Mouse (Mus musculus): Measurements from ENCODE around the gene Nr1h4. TPM values are rescaled to one million over a fixed set of nuclear protein-coding genes. Genes with fewer than 3 reads are reported as not detected.

Nr1h4 gene
- polyA plus RNA-seq, 1 experiment = 0.08 TPM

DNA sequence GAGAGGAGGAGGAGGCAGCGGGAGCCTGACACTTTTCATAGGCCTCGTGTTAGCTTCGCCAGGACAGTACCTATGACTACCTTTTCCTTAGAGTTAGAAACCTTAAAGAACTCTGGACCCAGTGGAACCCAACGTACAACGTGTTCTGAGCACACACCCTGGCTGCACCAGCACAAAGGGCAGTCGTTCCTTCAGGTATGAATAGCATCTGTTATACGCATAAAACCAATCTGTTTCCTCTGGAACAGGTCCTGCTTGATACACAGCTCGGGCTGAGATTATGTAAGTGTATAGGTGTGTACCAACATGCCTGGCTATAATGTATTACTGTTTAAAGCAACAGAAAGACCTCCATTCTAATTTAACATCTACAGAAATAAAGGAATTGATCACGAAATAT, 109.2 kb downstream of the Nr1h4 start:
- Histone ChIP-seq H3K4me3 (ENCODE audit: insufficient read depth, low read length) (no peak overlapping the region), H3K4me1 (ENCODE audit: control insufficient read depth, insufficient read depth, low read length) (no peaks in the 10 kb centered on the region), H3K27ac (ENCODE audit: insufficient read depth, low read length) (no peak overlapping the region)
- TF ChIP-seq CTCF (IDR thresholded peaks at IDR 0.05; ENCODE audit: extremely low read depth, insufficient read depth, low read length) (no peak), POLR2A (IDR thresholded peaks at IDR 0.05; ENCODE audit: extremely low read depth, insufficient read depth, low read length) (no peak)

DNA sequence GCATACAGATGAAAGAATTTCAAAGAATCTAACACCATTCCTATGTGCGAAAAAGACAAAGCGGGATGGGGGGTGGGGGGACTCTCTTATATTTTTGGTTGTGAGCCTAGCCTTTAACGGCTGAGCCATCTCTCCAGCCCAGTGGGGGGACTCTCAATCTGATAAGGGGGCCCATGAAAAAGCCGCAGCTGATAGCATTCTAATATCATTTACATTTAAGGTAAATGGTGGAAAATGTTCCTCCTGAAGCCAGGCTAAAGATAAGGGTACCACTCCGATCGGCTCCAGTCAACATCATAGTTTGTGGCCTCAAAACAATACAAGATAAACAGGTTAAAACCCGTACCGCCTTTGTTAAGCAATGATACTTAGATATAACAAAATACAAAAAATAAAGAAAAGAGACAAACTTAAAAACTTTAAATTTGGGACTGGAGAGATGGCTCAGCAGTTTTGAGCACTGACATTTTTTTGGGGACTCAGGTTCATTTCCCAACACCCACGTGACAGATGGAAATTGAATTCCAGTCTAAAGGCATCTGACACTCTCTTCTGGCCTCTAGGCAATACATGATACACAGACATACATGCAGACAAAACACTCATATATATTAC, 110.1 kb downstream of the Nr1h4 start:
- no peak for TF ChIP-seq CTCF (IDR thresholded peaks at IDR 0.05; ENCODE audit: extremely low read depth, insufficient read depth, low read length)
- TF ChIP-seq POLR2A (IDR thresholded peaks at IDR 0.05; ENCODE audit: extremely low read depth, insufficient read depth, low read length) = no peak
- Histone ChIP-seq H3K27ac (ENCODE audit: insufficient read depth, low read length) (no peak overlapping the region), H3K4me3 (ENCODE audit: insufficient read depth, low read length) (no peak overlapping the region), H3K4me1 (ENCODE audit: control insufficient read depth, insufficient read depth, low read length) (no peaks in the 10 kb centered on the region)

DNA sequence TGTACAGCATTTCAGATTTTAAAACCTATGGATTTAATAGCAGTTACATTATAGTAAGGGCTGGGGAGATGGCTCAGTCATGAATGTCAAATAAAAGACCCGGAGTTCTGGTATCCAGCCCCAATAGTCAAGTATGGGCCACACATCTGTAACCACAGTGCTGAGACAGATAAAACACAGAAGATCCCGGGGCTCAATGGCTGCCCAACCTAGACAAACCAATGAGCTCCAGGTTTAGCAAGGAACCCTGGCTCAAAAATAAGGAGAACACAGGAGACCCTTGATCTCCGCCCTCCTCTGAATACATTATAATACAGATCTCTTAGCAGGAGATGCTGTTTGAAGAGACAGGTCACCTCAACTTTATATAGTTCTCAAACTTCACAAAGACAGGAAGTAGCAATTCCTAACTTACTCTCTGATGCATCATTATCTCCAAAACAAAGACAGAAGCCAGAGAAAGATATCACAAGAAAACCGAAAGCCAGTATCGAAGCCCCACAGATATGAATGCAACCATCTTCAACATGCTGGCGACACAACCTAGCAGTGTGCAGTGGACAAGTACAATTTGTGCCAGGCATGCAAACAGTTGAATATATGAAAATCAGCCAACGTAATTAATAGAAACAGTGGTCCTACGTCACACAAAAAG, 110.8 kb downstream of the Nr1h4 start:
- Histone ChIP-seq H3K27ac (ENCODE audit: insufficient read depth, low read length) (no peak overlapping the region), H3K4me3 (ENCODE audit: insufficient read depth, low read length) (no peak overlapping the region), H3K4me1 (ENCODE audit: control insufficient read depth, insufficient read depth, low read length) (no peaks in the 10 kb centered on the region)
- TF ChIP-seq CTCF (IDR thresholded peaks at IDR 0.05; ENCODE audit: extremely low read depth, insufficient read depth, low read length) = no peak

DNA sequence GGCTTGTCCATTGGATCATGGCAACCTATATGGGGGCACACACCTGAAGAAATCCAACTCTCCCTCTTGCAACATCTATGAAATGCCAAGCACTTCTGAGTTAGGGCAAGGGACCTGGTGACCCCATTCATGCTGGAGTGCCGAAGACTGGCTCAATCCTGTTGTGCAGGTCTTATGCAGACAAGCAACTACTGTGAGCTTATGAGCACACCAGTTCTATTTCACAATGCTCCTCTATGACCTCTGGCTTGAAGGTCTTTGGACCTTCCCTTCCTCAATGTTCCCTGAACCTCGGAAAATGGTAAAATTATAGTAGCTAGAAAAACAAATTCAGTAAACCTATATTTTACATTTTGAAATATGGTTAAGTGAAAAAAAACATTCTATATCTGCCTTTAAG, 115.4 kb downstream of the Nr1h4 start:
- no peak overlapping the region for H3K4me3 ChIP-seq (ENCODE audit: insufficient read depth, low read length)
- H3K27ac ChIP-seq (ENCODE audit: insufficient read depth, low read length) = no peak overlapping the region
- no peaks in the 10 kb centered on the region for H3K4me1 ChIP-seq (ENCODE audit: control insufficient read depth, insufficient read depth, low read length)
- TF ChIP-seq CTCF (IDR thresholded peaks at IDR 0.05; ENCODE audit: extremely low read depth, insufficient read depth, low read length) (no peak), POLR2A (IDR thresholded peaks at IDR 0.05; ENCODE audit: extremely low read depth, insufficient read depth, low read length) (no peak)

DNA sequence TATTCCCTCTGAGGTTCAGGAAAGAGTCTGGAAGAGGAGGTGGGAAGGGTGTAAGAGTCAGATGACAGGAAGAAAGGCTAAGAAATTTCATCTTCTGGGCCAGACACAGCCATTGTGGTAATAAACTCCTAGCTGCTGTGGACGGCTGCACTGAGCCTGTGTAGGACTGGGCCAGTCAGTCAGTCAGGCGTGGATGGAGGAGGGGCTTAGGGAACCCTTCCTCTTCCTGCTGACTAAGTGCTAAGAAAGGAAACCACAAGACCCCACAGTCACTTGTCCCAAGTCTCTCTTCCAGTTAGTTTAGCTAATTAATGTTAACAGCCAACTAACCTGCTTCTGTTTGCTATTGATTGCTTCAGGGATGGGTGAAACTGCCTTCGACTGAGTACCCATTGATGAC, 117.9 kb downstream of the Nr1h4 start:
- Histone ChIP-seq H3K4me3 (ENCODE audit: insufficient read depth, low read length) (no peak overlapping the region), H3K4me1 (ENCODE audit: control insufficient read depth, insufficient read depth, low read length) (no peaks in the 10 kb centered on the region), H3K27ac (ENCODE audit: insufficient read depth, low read length) (no peak overlapping the region)
- TF ChIP-seq POLR2A (IDR thresholded peaks at IDR 0.05; ENCODE audit: extremely low read depth, insufficient read depth, low read length) (no peak), CTCF (IDR thresholded peaks at IDR 0.05; ENCODE audit: extremely low read depth, insufficient read depth, low read length) (no peak)

DNA sequence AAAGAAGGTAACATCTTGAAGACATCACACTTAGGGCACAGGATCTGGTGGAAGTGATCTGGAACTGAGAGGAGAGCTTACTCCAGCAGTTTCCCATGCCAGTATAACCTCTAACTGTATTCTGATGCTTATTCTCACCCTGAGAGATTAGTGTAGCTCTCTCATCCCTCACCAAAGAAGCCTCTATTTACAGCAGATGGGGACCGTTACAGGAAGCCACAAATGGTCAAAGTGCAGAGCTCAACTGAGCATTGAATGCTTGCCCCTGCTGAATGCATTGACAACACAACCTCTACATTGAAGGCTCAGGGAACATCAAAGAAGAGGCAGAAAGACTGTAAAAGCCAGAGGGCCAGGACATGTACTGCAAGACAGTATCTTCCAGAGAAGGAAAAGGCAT, 125.8 kb downstream of the Nr1h4 start:
- Histone ChIP-seq H3K4me1 (ENCODE audit: control insufficient read depth, insufficient read depth, low read length) (no peaks in the 10 kb centered on the region), H3K4me3 (ENCODE audit: insufficient read depth, low read length) (no peak overlapping the region), H3K27ac (ENCODE audit: insufficient read depth, low read length) (no peak overlapping the region)
- no peak for TF ChIP-seq CTCF (IDR thresholded peaks at IDR 0.05; ENCODE audit: extremely low read depth, insufficient read depth, low read length)
- TF ChIP-seq POLR2A (IDR thresholded peaks at IDR 0.05; ENCODE audit: extremely low read depth, insufficient read depth, low read length) = no peak

DNA sequence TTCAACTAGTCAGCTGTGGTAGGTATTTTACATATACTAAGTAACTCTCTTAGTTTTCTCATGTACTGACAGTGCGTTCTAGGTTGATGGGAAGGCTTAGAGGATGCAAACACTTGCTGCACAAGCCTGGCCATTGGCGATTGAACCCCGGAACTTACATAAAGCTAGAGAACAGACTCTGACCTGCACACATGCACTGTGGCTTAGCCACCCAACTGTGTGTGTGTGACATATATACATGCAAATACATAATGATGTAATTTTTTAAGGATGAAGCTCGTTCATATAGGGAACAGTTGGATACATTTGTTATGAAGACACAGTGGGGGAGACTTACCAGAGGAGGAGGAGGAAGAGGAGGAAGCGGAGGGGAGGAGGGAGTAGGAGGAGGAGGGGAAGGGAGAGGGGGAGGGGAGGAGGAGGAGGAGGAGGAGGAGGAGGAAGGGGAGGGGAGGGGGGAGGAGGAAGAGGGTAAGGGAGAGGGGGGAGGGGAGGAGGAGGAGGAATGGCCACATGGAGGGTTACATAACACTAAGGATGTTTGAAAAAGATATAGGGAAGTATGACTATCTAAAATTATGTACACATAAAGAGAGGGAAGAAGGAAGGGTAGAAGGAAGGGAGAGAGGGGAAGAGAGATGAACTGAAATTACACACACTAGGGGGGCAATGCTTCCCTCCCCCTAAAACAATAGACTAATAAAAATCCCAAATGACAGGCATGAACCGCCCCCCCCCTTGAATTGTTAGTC, 126.5 kb downstream of the Nr1h4 start:
- no peak overlapping the region for H3K4me3 ChIP-seq (ENCODE audit: insufficient read depth, low read length)
- H3K4me1 ChIP-seq (ENCODE audit: control insufficient read depth, insufficient read depth, low read length) = no peaks in the 10 kb centered on the region
- TF ChIP-seq CTCF (IDR thresholded peaks at IDR 0.05; ENCODE audit: extremely low read depth, insufficient read depth, low read length) (no peak), POLR2A (IDR thresholded peaks at IDR 0.05; ENCODE audit: extremely low read depth, insufficient read depth, low read length) (no peak)
- H3K27ac ChIP-seq (ENCODE audit: insufficient read depth, low read length) = no peak overlapping the region

DNA sequence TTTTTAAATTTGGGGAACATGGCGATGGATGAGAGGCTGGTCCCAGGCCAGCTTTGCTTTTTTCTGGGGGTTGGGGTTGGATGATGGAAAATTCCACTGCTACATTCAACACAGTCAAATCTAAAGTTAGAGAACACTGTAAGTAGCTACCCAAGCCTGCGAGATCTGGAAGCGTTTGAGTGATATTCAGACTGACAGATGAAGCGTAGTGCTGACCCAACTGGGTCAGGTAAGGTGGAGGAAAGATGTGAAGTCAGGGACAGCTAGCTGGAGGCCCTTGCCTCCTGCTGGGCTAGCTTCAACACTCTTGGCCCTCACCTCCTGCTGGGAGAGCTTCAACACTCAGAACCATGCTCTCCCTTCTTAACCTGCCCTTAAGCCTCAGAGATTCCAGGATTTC, 128.4 kb downstream of the Nr1h4 start:
- no peak for TF ChIP-seq POLR2A (IDR thresholded peaks at IDR 0.05; ENCODE audit: extremely low read depth, insufficient read depth, low read length)
- TF ChIP-seq CTCF (IDR thresholded peaks at IDR 0.05; ENCODE audit: extremely low read depth, insufficient read depth, low read length) = no peak
- no peak overlapping the region for H3K4me3 ChIP-seq (ENCODE audit: insufficient read depth, low read length)
- no peaks in the 10 kb centered on the region for H3K4me1 ChIP-seq (ENCODE audit: control insufficient read depth, insufficient read depth, low read length)
- H3K27ac ChIP-seq (ENCODE audit: insufficient read depth, low read length) = no peak overlapping the region

Other genes starting within 250 kb of the Nr1h4 start
- 14.9 TPM in 2 replicates for gene Ano4, start 188.8 kb downstream of the Nr1h4 start, polyA plus RNA-seq (2012; rRNA removed)
- 0.78 and 0.88 TPM in 2 replicates for gene Gas2l3, start 89.6 kb downstream of the Nr1h4 start, polyA plus RNA-seq (2012; rRNA removed)
- 0.98 and 1.1 TPM in 2 replicates for gene Slc17a8, start 87.7 kb upstream of the Nr1h4 start, polyA plus RNA-seq (2012; rRNA removed)
- gene Scyl2, start 152.7 kb upstream of the Nr1h4 start, polyA plus RNA-seq (2012; rRNA removed) = 25.7 and 26.0 TPM in 2 replicates
- gene Actr6, start 198.7 kb upstream of the Nr1h4 start, polyA plus RNA-seq (2012; rRNA removed) = 18.3 and 18.4 TPM in 2 replicates
- 46.6 and 53.1 TPM in 2 replicates for gene Uhrf1bp1l, start 211.4 kb upstream of the Nr1h4 start, polyA plus RNA-seq (2012; rRNA removed)

All from cortical plate, adult 2 months (tissue).